Mouse (Mus musculus) right cerebral cortex, postnatal 14 days (tissue): ENCODE data around the gene Ctsz.

ENCODE experiments used
- DNase-seq: peaks from one replicate; pipeline ENCODE4 v3.0.0; 2022

Gene Ctsz

DNA sequence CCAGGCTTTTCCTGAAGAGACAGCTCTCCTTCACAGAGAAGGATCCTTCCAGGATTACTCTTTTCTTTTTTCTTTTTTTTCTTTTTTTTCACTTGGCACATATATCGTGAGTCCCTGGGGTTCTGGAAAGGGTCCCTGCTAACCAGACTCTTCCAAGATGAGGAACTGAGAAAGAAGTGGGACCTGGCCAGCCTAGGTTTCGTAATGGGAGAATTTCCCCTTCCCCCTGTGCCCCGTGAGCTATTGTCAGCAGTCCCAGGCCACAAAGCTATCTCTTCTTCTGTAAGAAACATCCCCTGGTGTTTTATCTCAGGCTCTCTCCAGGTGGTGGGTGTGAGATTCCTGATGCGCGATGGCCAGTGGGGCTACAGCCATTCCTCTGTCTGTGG lies 605 bp upstream of the Ctsz start:
- DNase-seq, result no peak

GRCm38 (mm10) chr2:174438181-174438580 lies 658 bp downstream of the Ctsz start:
- no peak for DNase-seq

DNA sequence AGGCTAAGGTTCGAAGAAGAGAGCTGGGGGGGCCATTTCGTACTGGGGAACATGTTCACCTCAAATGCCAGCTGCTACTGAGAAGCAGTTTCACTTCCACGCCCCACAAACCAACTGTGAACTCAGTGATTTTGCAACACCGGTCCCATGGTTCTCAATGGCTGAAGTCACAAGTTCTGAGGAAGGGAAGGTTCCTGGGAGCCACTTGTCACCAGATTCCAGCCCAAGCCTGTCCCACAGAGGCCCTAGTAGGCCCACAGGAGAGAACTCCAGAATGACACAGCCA lies 1.2 kb downstream of the Ctsz start:
- no peak for DNase-seq

- no peak for DNase-seq
Observed at GRCm38 (mm10) chr2:174436916-174437696, 1.7 kb downstream of the Ctsz start.

DNA sequence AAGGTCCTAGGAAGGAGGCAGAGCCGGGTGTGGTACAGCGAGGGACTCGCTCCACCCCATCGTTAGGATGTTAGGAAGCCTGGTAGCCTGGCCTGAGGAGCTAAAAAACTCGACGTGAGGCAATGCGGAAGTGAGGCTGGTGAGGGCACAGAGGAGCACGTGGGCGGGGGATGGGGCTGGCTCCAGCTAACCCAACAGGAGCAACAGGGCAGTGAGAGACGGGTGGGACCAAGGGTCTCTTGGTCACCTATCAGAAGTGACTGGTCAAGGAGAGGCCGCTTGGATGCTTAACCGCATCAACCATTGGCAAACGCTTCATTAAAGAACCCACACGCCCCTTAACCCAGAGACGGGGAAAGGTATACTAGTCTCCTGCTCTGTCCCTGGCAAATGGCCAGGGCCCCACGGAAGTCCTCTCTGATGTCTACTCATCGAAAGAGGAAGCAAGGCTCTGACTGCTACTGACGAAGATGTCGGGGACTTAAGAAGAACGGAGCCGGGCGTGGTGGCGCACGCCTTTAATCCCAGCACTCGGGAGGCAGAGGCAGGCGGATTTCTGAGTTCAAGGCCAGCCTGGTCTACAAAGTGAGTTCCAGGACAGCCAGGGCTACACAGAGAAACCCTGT lies 2.6 kb downstream of the Ctsz start:
- no peak for DNase-seq

GRCm38 (mm10) chr2:174434943-174435342 lies 3.9 kb downstream of the Ctsz start:
- DNase-seq, result no peak

- no peak for DNase-seq
Observed at GRCm38 (mm10) chr2:174428996-174429591, 9.7 kb downstream of the Ctsz start.

DNA sequence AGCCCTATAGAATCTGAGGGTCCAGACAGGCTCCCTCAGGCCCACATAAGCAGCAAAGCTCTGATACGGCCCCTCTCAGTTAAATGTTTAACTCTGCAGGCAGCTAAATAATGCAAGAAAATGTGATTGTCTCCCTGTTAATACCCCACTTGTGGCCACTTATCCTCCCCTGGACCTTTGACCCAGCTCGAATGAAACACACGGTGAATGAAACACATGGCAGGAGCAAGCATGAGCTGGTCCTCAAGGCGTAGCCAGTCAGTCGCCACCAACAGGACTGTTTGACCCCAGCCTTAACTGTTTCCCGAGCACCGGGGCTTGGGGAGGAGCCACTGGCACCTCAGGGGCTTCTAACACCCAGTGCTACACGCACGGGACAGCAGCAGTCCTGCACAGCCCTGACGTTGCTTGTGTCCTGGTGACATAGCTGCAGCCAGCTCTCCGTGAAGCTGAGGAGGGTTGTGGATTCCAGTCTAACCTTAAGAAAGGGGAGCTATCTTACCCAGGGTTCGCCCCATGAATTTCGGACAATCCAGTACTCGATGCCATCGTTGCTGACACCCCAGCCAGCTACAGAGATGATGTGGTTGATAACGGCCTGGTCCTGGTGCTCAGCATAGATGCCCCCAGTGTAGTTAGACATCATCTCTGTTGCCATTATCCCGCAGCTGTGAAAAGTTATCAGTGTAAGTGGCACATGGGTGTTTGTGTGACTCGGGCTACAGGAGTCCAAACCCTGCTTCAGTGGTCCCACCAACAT lies 10.6 kb downstream of the Ctsz start:
- DNase-seq, result no peak

DNA sequence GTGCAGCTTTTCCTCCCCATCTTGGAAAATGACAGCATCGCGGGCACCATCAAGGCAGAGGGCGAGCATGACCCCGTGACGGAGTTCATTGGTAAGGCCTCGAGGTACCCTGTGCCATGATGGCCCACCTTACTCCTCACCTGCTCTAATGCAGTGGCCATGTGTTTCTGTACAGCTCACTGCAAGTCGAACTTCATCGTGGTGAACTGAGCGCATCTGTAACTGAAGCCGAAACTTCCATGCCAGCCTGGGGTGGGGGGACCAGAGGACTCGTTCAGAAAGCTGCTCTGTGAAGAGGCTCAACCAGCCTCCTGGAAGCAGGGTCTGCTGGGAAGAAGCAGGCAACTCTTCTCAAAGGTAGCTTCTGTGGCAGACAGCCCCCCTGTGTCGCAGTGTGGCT lies 12.0 kb downstream of the Ctsz start:
- no peak for DNase-seq

DNA sequence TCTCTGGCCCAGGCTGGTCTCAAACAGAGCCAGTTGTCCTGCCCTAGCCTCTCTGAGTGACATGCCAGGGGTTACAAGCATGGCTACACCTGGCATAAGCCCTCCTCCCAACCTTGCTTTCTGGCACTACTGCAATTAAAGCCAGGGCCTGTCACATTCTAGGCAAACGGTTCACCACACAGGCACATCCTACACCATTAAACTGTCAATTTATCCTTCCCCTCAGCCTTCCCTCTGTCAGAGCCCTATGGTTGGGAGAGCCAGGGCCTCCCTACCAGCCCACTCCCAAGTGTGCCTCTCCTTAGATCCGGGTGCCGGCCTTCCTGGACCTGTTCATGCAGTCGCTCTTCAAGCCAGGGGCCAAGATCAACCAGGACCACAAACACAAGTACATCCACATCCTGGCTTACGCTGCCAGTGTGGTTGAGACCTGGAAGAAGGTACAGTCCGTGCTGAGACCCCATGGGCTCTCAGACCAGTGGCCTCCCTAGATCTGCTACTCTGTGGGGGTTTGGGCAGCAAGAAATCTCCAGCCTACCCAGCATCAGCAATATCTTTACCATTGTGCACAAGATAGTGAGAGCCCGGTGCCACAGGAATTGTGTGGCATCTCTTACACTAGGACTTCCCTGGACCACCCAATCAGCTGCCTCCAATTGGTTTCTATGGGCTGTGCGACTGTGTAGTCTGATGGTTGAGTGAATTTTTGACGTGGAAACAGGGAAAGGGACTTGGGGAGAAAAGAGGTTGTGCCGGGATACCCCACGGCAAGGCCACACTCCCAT lies 14.3 kb downstream of the Ctsz start:
- no peak for DNase-seq

- DNase-seq, result no peak
Observed at GRCm38 (mm10) chr2:174421107-174421506, 17.7 kb downstream of the Ctsz start.

DNA sequence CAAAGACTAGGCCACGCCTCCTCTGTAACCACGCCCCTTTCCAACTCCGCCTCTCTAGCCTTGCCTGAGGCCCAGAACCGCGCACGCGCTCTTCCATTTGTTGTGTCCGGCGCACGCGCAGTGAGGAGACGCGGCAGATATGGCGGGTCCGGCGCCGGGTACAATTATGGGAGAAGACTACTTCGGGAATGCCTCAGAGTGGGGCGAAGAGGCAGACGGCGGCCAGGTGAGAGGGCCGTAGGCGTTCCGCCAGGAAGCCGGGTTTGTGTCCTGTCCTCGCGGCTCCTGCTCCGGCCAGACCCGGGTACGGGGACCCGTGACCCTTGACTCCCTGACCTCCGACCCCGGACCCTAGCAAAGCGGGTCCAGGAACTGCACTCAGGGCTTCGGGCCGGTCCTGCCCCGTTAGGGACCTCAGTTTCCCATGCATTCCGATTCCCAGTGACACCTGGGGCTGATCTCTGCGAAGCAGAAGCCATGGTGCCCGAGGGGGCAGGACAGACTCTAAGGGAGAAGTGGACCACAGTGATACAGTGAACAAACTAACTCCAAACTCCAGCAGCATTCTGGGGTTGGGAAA lies 23.0 kb downstream of the Ctsz start, which contains the start of gene Nelfcd:
TSS of gene Nelfcd (plus strand) at position 74 of the 580 bp plus-strand sequence.
- DNase-seq, result peak; percentile 94

GRCm38 (mm10) chr2:174415001-174415730 lies 23.7 kb downstream of the Ctsz start:
- DNase-seq, result no peak

- no peak for DNase-seq
Observed at GRCm38 (mm10) chr2:174413127-174413526, 25.7 kb downstream of the Ctsz start.

DNA sequence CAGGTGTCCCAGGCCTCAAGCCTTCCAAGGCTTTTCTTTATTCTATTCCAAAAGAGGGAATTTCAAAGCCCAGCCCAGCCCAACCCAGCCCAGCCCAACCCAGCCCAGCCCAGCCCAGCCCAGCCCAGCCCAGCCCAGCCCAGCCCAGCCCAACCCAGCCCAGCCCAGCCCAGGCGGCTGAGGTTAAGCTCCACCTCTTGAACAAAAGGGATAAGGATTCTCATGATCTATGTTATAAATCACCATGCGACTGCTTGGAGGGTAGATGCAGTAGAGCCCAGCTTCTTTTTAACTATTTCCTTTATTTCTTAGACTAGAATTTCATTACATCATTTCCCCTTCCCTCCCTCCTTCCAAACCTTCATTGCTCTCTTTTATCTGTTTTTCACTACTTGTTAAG lies 28.6 kb downstream of the Ctsz start:
- DNase-seq, result no peak

DNA sequence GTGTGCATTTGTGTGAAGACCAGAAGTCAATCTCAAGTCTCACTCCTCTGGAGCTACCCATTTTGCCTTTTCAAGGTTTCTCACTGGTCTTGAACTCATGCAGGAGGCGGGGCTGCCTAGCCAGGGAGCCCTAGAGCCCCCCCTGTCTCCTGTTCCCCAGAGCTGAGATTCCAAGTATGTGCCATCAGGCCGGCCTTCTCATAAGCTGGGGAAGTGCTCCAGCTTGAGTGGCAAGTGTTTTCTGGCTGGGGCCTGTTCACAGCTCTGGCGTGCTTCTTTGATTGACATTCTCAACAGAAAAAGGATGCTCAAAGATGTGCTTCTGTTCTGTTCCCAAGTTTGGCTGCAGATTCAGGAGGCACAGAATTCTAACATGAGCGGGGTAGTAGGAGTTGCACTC lies 38.4 kb downstream of the Ctsz start:
- DNase-seq, result no peak

- no peak for DNase-seq
Observed at GRCm38 (mm10) chr2:174397881-174398280, 41.0 kb downstream of the Ctsz start.

- DNase-seq, result no peak
Observed at GRCm38 (mm10) chr2:174397065-174397464, 41.8 kb downstream of the Ctsz start.

DNA sequence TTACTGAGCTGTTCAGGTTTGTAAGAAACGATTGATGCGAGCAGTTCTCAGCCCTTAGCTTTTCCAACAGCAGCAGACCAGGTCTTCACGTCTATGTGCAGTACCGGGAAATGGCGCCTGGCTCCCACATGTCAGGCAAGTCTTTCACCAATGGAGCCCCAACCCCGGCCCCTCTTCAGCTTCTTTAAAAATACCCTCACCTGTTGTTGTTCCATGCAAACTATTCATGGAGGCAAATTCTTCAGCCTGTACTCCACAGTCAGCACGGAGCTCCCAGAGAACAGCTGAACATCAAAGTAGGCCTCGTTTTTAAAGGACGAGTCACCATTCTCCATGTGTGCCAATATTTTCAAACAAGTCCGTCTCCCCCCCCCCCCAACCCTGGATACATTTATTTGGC lies 42.2 kb downstream of the Ctsz start:
- DNase-seq, result no peak

DNA sequence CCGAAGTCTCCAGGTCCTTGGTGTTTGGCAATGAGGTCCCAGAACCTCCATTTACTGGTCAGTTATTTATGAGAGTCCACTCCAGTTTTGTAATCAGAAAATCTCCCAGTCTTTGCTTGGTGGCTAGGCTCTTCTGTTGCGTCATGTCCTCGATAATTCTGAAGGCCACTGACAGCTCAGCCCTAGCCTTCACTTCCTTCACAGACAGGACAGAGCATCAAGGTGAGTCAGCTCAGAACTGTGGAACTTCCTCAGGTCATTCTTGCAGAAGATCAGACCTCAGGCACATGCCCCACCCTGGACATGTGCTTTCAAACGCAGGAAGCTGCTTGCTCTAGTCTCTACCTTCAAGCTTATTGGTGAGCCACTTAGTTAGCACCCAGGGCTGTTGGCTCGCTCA lies 45.5 kb downstream of the Ctsz start:
- no peak for DNase-seq

DNA sequence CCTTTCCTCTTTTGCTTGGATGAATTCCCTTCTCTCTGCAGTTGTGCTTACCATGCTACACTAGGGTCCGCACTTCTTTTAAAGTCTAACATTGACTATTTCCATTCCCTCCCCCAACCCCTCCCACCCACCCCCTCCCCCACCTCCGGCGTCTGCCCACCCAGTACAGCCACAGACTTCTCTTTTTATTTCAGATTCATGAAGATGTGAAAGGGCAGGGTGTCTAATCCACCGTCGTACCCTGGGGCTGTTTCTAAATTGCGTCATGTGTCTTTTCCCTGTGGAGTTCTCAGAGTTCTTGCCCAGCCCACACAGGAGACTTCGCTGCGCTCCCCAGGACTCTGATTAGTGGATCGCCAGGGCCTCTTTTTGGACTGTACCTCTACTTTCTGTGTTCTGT lies 46.3 kb downstream of the Ctsz start:
- DNase-seq, result no peak

GRCm38 (mm10) chr2:174391936-174392335 lies 46.9 kb downstream of the Ctsz start:
- no peak for DNase-seq
